Mouse (Mus musculus) lung, adult 2 months (tissue): Measurements from ENCODE around the gene Flnb.

Source experiments
- CTCF ChIP-seq: fragments of 200-500 bp; IDR thresholded peaks from 2 replicates; pipeline ENCODE4 v1.5.1; 2011; ENCODE audit warnings: mild to moderate bottlenecking, low read length, control low read depth; ENCODE audit not compliant: insufficient read depth
- POLR2A ChIP-seq: fragments of 200-500 bp; IDR thresholded peaks from 2 replicates; pipeline ENCODE4 v1.6.1; 2011; ENCODE audit warnings: low read depth, mild to moderate bottlenecking, control low read depth, low read length, borderline replicate concordance; ENCODE audit errors: extremely low read depth

GRCm38 (mm10) chr14:7962626-7963025 lies 144.9 kb downstream of the Flnb start:
- TF ChIP-seq POLR2A: no peak
- no peak for TF ChIP-seq CTCF
